Mouse (Mus musculus): ENCODE measurements around the gene Sox5.

DNA sequence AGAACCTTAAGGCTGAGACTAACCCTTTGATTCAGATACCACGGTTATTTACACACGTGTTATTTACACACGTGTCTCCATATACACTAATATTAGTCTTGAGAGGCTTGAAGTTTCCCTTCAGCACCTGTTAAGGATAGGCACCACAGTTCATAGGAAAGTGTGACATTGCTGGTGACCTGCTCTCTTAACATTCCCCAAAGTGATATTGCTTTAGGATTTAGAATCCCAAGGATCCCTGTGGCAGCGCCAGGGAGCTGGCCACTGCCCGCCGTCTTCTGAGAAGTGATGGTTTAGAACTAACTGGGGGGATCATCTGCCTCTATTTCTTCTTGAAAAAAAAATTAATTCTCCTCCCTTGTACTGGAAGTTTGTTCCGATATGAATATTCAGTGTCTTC, 741.4 kb downstream of the Sox5 start:
- TF ChIP-seq ETS1 (conservative IDR thresholded peaks at IDR 0.05; ENCODE audit: low read depth, low read length) (no peak), TCF12 (IDR thresholded peaks at IDR 0.05; ENCODE audit: low read depth, low read length) (no peak), CTCF (conservative IDR thresholded peaks at IDR 0.05 in 1 of 2, IDR thresholded peaks at IDR 0.05 in 1 of 2; ENCODE audit: low read depth in 2 of 2, low read length in 2 of 2) (no peak), JUND (conservative IDR thresholded peaks at IDR 0.05; ENCODE audit: low read depth, low read length) (no peak), ZNF384 (IDR thresholded peaks at IDR 0.05; ENCODE audit: low read depth, low read length) (no peak), GABPA (IDR thresholded peaks at IDR 0.05; ENCODE audit: insufficient replicate concordance, low read depth, low read length) (no peak), CHD2 (IDR thresholded peaks at IDR 0.05; ENCODE audit: low read length) (no peak), POLR2AphosphoS2 (IDR thresholded peaks at IDR 0.05; ENCODE audit: low read depth, low read length) (no peak), EP300 (IDR thresholded peaks at IDR 0.05; ENCODE audit: low read length) (no peak), POLR2A (IDR thresholded peaks at IDR 0.05; ENCODE audit: low read depth, low read length) (no peak), RAD21 (IDR thresholded peaks at IDR 0.05; ENCODE audit: low read depth, low read length) (no peak), MAX (IDR thresholded peaks at IDR 0.05; ENCODE audit: low read length) (no peak), NRF1 (IDR thresholded peaks at IDR 0.05; ENCODE audit: low read depth, low read length) (no peak), ZKSCAN1 (IDR thresholded peaks at IDR 0.05; ENCODE audit: borderline replicate concordance, low read depth, low read length) (no peak)

Measured in CH12.LX (cell line).